Mouse (Mus musculus) ES-Bruce4 (cell line): ENCODE results near the gene Atp6v1g3.

Experiments
- CTCF ChIP-seq: IDR thresholded peaks from one replicate; pipeline ENCODE4 v1.8.1; 2011; ENCODE audit warnings: low read depth, low read length
- EP300 ChIP-seq: IDR thresholded peaks from 2 replicates; pipeline ENCODE4 v1.6.1; 2011; ENCODE audit warnings: low read depth, low read length; ENCODE audit not compliant: insufficient read depth
- POLR2A ChIP-seq: IDR thresholded peaks from one replicate; pipeline ENCODE4 v1.8.1; 2011; ENCODE audit warnings: low read length; ENCODE audit not compliant: insufficient read depth

DNA sequence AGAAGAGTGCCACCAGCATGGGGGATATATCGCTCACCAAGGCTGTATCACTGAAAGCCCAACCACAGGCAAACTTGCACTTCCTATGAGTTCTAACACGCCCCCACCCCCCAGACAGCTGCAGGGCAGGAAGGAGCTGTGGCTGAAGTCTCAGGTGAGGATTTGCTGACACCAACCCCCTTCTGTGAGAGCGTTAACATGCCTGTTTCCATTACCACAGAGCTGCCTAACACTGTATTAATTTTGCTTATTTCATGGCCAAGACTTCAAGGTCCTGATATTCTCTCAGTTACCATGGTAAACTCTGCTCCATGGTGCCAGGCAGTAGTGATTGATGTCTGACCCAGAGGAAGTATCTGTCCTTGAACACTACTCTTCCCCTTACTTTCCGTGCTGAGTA is 26.0 kb downstream of the Atp6v1g3 start:
- TF ChIP-seq POLR2A (no peak), CTCF (no peak), EP300 (no peak)
